Mouse (Mus musculus) heart, embryonic 12.5 days (tissue): ENCODE measurements at regions not wholly inside any gene's neighbourhood (a gene's known extent, or its start where the extent isn't known, plus 50 kb on each side); places are given as distances from the start of the nearest gene placed in this dataset.

Experiments used
- ATAC-seq: fragments of 200-750 bp; cut with Nextera tagmentation; 2 replicates; pipeline ENCODE4 v1.8.0; 2017; ENCODE audit warnings: moderate TSS enrichment, moderate library complexity; ENCODE audit not compliant: insufficient number of reproducible peaks, low FRiP score
- H3K27ac ChIP-seq: fragments of 300-500 bp; sonication (generic); 2 replicates; pipeline ENCODE4 v1.5.1; 2016; ENCODE audit warnings: mild to moderate bottlenecking, moderate library complexity; ENCODE audit not compliant: poor library complexity, severe bottlenecking
- H3K27me3 ChIP-seq: fragments of 300-500 bp; sonication (generic); replicated peaks from 2 replicates; pipeline ENCODE4 v1.6.1; 2016; ENCODE audit warnings: mild to moderate bottlenecking, moderate library complexity
- H3K36me3 ChIP-seq: fragments of 300-500 bp; sonication (generic); 2 replicates; pipeline ENCODE4 v1.6.1; 2016; ENCODE audit warnings: mild to moderate bottlenecking, moderate library complexity
- H3K4me1 ChIP-seq: fragments of 300-500 bp; sonication (generic); replicated peaks from 2 replicates; pipeline ENCODE4 v1.6.1; 2016; ENCODE audit warnings: mild to moderate bottlenecking
- H3K4me2 ChIP-seq: fragments of 300-500 bp; sonication (generic); 2 replicates; pipeline ENCODE4 v1.6.1; 2016; ENCODE audit warnings: mild to moderate bottlenecking, moderate library complexity
- H3K4me3 ChIP-seq: fragments of 300-500 bp; sonication (generic); 2 replicates; pipeline ENCODE4 v1.5.1; 2016; ENCODE audit warnings: mild to moderate bottlenecking
- H3K9ac ChIP-seq: fragments of 300-500 bp; sonication (generic); 2 replicates; pipeline ENCODE4 v1.6.1; 2016; ENCODE audit warnings: mild to moderate bottlenecking, moderate library complexity
- H3K9me3 ChIP-seq: fragments of 300-500 bp; sonication (generic); replicated peaks from 2 replicates; pipeline ENCODE4 v1.6.1; 2016; ENCODE audit warnings: mild to moderate bottlenecking, moderate library complexity
- WGBS: fragments of 180-500 bp; shearing (Covaris S2); methylation state at CpG from one replicate; pipeline ENCODE4 v1.1.7; 2016; 5-methylcytosine and 5-hydroxymethylcytosine counted together

DNA sequence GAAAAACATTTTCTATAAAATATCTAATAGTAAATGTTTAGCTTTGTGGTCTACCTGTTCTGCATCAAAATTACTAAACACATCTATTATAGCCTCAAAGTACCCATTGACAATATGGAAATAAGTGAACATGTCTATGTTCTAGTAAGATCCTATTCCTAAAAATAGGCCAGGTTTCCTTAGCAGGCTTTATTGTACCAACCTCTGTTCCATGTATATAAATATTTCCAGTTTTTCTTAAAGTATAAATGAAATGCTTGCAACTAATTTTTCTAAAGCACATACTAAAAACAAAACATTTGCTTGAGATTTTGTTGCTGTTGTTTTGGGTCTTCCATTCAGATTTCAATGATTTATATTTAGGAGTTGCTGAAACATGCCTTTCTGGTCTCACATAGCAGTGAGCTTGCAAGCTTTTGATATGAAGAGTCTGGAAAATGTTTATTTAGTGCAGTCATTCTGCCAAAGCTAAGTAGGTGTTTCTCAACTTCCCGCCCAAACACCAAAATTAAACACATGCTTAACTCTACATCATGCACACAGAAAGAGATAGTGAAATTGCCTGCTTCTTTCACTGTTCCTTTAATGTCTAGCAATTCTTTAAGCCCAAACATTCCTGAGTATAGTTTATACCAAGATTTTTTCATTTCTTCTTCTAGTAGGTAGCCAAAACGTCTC is 380.6 kb upstream of the Gli3 start:
- no peaks in the 10 kb centered on the region for H3K36me3 ChIP-seq
- no peaks in the 10 kb centered on the region for H3K4me1 ChIP-seq
- no peak for ATAC-seq
- 0 out of 2 replicates have a peak, but pooled peaks cover 3% of the 10 kb centered on the region for H3K9me3 ChIP-seq
- H3K27me3 ChIP-seq, result no peaks in the 10 kb centered on the region
- no peak overlapping the region for H3K27ac ChIP-seq
- H3K9ac ChIP-seq, result no peak overlapping the region
- no peak overlapping the region for H3K4me3 ChIP-seq
- 76% methylated on average over 2 of the region's 2 CpGs for WGBS
- H3K4me2 ChIP-seq, result no peak overlapping the region

DNA sequence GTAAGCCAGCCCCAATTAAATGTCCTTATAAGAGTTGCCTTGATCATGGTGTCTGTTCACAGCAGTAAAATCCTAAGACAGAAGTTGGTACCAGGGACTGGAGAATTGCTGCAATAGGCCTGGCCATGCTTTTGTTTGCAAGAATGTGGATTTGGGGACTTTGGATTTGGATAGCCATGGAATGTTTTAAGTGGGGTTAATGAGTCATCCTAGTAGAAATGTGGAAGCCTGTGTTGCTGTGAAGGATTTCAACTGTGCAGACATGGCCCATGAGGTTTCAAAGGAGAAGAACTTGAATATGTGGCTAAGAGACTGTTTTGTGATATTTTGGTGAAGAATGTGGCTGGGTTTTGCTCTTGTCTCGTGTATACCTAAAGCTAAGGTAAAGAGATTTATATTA is 368.2 kb upstream of the Gli3 start:
- no peak overlapping the region for H3K27ac ChIP-seq
- no peak overlapping the region for H3K4me3 ChIP-seq
- H3K4me1 ChIP-seq, result no peaks in the 10 kb centered on the region
- 56% methylated on average over 1 of the region's 1 CpGs for WGBS
- no peak overlapping the region for H3K9ac ChIP-seq
- H3K27me3 ChIP-seq, result no peaks in the 10 kb centered on the region
- ATAC-seq, result no peak
- no peaks in the 10 kb centered on the region for H3K36me3 ChIP-seq
- H3K9me3 ChIP-seq, result 0 out of 2 replicates have a peak, but pooled peaks cover 4% of the 10 kb centered on the region
- H3K4me2 ChIP-seq, result no peak overlapping the region

DNA sequence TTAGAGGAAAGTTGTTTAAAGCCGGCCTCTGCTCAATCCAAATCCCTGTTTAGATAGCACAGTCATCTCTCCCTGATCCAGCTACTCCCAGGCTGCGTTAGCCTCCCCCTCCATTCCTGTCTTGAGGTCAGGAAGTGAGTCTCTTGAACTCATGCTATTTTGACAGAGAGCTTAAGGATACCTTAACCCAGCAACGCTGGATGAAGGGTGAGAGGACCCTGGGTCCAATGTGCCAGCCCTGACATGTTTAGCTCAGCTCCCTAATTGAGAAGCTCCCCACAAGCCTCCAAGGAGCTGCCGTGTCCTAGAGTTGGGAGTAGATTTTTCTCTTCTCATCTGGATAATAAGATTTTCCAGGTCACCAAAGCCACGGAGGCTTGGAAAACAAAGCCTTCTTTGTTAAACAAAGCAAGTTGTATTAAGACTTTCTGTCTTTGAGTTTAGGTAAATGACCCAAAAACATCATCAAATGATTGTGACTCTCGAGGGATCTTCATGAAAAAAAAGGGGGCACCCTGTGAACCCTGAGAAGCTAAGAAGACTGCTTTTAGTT is 355.2 kb upstream of the Gli3 start:
- WGBS, result 31% methylated on average over 6 of the region's 6 CpGs
- no peaks in the 10 kb centered on the region for H3K4me1 ChIP-seq
- H3K36me3 ChIP-seq, result no peaks in the 10 kb centered on the region
- no peaks in the 10 kb centered on the region for H3K9me3 ChIP-seq
- peak overlapping the region; percentile 31 for H3K4me2 ChIP-seq
- no peak overlapping the region for H3K27ac ChIP-seq
- no peak overlapping the region for H3K9ac ChIP-seq
- no peak overlapping the region for H3K4me3 ChIP-seq
- ATAC-seq, result no peak
- no peaks in the 10 kb centered on the region for H3K27me3 ChIP-seq

DNA sequence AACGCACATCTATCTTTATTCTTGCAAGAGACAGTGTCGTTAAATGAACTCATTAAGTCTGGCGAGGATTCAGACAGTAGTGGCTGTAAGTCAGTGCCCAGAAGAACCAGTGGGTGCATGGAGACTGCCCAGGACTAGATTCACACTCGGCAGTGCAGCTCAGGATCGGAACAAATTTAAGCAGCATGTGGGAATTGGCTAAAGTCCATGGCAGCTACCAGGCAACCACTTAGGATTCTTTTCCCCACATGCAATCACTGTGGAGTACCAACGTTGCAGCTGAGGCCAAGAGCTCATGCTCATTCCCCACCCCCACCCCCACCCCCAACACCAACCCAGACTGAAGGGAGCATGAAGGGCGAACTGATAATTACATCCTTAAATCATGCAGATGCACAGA is 349.7 kb upstream of the Gli3 start:
- Histone ChIP-seq H3K9me3 (no peaks in the 10 kb centered on the region), H3K4me1 (no peaks in the 10 kb centered on the region), H3K4me2 (no peak overlapping the region), H3K36me3 (no peaks in the 10 kb centered on the region), H3K9ac (no peak overlapping the region), H3K27ac (no peak overlapping the region), H3K4me3 (no peak overlapping the region), H3K27me3 (no peaks in the 10 kb centered on the region)
- ATAC-seq, result no peak
- WGBS, result 73% methylated on average over 7 of the region's 7 CpGs

DNA sequence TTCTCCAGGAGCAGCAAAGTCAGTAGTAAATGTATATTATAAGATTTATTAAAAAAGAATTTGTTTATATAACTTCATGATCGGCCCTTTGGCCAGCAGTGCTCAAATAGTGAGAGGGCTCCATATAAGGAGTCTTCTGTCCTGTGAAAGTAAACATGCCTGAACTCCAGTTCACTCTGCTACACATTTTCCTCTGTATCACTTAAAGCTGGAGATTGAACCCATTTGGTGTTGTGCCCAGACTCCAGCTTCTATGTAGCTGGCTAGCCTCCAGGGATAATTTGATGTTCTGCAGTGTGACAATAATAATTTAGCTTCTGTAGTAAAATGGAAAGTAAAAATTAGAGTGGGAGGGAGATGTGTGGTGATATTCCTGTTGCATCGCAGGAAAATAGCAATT is 332.8 kb upstream of the Gli3 start:
- Histone ChIP-seq H3K9me3 (no peaks in the 10 kb centered on the region), H3K4me3 (no peak overlapping the region), H3K4me1 (no peaks in the 10 kb centered on the region), H3K9ac (no peak overlapping the region), H3K36me3 (no peaks in the 10 kb centered on the region), H3K27me3 (no peaks in the 10 kb centered on the region), H3K27ac (no peak overlapping the region), H3K4me2 (no peak overlapping the region)
- 69% methylated on average over 2 of the region's 2 CpGs for WGBS
- no peak for ATAC-seq

DNA sequence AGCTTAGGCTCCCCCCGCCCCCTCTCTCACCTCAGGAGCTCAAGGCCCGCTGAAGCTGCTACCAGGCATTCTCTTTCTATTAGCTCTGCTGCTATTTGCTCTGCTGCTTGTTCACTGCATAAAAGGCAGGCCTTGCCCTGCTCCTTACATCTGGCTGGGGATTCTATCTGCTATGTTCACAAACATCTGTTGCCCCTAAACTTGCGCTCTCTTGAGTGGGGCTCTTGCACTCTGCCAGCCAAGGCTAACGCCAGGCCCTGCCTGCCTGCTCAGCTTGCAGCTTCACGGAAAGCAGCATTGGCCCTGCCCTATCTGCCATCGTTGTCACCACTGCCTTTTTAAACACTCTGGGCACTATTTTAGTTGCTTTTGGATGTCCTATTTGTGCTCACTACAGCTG is 316.9 kb upstream of the Gli3 start:
- no peak overlapping the region for H3K4me3 ChIP-seq
- H3K27ac ChIP-seq, result no peak overlapping the region
- H3K9me3 ChIP-seq, result no peaks in the 10 kb centered on the region
- no peak for ATAC-seq
- 47% methylated on average over 6 of the region's 6 CpGs for WGBS
- H3K4me2 ChIP-seq, result no peak overlapping the region
- no peaks in the 10 kb centered on the region for H3K4me1 ChIP-seq
- no peaks in the 10 kb centered on the region for H3K36me3 ChIP-seq
- H3K9ac ChIP-seq, result no peak overlapping the region
- H3K27me3 ChIP-seq, result no peaks in the 10 kb centered on the region

DNA sequence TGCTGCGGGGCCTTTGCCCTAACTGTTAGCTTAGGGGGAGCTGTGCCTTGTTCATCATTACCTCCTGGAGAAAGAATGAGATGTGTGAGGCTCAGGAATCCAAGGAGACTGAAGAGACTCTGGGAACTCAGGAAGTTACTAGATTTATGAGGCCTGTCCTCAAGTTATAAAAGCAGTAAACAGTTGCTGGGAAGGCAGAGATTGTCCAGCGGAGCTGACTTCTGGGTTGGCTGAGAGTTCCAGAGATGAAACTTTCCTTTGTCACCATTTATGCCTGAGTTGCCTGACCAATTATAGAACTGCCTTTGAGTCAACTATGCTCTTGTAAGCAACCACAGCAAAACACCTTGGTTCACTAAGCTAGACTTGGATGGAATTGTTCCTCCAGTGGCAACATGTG is 282.1 kb upstream of the Gli3 start:
- H3K27ac ChIP-seq, result no peak overlapping the region
- H3K4me1 ChIP-seq, result no peaks in the 10 kb centered on the region
- H3K27me3 ChIP-seq, result no peaks in the 10 kb centered on the region
- H3K9me3 ChIP-seq, result no peaks in the 10 kb centered on the region
- WGBS, result 83% methylated on average over 2 of the region's 2 CpGs
- H3K9ac ChIP-seq, result no peak overlapping the region
- no peak overlapping the region for H3K4me2 ChIP-seq
- no peak overlapping the region for H3K4me3 ChIP-seq
- no peaks in the 10 kb centered on the region for H3K36me3 ChIP-seq
- no peak for ATAC-seq

DNA sequence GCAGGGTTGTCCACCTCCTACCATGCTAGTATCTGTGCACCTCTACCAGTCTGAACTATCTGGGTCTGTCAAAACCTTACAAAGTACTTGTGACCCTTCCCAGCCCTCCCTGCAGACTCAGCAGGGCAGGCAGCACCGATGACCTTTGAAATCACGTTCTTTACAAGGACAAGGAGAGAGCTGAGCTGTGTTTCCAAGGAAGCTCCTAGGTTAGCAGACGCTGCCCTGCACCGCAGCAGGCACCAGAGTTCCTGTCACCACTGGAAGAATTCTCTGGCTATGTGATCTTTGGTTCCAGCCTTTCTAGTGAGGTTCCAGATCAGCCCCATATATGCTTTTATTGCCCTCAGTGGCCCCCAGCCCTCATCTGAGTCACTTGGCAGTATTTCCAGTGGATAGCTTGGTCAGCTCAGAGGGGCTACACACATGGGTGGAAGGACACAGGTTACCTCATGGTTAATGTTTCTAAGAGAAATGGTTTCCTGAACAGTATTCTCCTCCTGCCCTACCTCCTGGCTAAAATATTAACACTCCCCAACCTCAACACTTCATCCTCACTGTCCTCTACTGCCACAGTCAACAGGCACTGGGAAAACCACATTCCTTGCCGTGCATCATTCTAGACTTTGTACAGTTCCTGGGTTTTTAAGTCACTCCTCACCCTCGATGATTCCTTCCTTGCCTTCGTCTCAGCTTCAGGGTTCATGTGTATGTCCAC is 251.2 kb upstream of the Gli3 start:
- Histone ChIP-seq H3K36me3 (no peaks in the 10 kb centered on the region), H3K27me3 (no peaks in the 10 kb centered on the region), H3K27ac (no peak overlapping the region), H3K4me3 (no peak overlapping the region), H3K4me2 (no peak overlapping the region), H3K4me1 (no peaks in the 10 kb centered on the region), H3K9me3 (no peaks in the 10 kb centered on the region), H3K9ac (no peak overlapping the region)
- ATAC-seq, result no peak
- 67% methylated on average over 7 of the region's 7 CpGs for WGBS

DNA sequence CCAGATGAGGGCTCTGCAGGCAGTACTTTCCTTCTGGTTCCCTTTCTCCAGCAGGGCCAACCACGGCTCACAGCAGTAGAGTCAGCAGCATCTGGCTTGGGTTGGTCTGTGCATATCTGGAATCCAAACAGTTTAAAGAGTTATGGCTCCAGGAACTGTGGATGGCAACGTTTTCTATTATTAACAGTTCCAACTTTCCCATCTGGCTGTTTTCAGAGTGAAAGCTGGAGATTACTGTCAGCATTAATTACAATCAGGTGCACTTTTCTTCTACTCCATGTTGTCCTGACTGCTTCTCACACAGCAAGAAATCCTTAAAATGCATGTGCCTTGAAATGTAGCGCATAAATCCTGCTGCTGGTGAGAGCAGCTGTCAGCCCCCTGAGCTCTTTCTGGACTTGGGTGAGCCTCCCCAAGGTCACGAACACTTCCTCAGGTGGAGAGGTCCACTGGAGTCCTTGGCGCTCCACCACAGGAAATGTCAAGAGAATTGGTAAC is 250.6 kb upstream of the Gli3 start:
- H3K4me2 ChIP-seq, result no peak overlapping the region
- ATAC-seq, result no peak

DNA sequence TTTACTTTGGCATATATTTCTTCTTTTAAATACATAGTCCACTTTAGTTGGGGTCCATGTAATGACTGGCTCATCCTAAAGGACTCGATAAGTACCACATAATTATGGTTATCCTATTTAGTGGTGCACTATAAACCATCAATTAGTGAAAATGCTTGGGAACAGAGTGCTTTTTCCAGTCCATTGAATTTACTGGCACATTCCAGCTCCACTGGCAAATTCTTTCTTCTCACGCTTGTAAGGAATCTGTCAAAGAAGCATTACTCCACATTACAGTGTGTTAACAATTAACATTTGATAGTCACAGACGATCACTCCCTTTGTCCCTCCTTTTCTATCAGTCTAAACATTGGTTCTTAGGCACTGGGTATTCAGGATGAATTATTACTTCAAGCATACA is 241.7 kb upstream of the Gli3 start:
- Histone ChIP-seq H3K4me2 (no peak overlapping the region), H3K36me3 (no peaks in the 10 kb centered on the region), H3K9me3 (no peaks in the 10 kb centered on the region), H3K4me3 (no peak overlapping the region), H3K4me1 (no peaks in the 10 kb centered on the region), H3K27ac (no peak overlapping the region), H3K9ac (no peak overlapping the region), H3K27me3 (no peaks in the 10 kb centered on the region)
- 56% methylated on average over 3 of the region's 3 CpGs for WGBS
- ATAC-seq, result no peak

More for the DNA sequence above, 250.6 kb upstream of the Gli3 start:
- no peaks in the 10 kb centered on the region for H3K36me3 ChIP-seq
- no peak overlapping the region for H3K9ac ChIP-seq
- no peaks in the 10 kb centered on the region for H3K27me3 ChIP-seq
- H3K4me3 ChIP-seq, result no peak overlapping the region
- 51% methylated on average over 5 of the region's 5 CpGs for WGBS
- no peak overlapping the region for H3K27ac ChIP-seq
- no peaks in the 10 kb centered on the region for H3K9me3 ChIP-seq
- H3K4me1 ChIP-seq, result no peaks in the 10 kb centered on the region

DNA sequence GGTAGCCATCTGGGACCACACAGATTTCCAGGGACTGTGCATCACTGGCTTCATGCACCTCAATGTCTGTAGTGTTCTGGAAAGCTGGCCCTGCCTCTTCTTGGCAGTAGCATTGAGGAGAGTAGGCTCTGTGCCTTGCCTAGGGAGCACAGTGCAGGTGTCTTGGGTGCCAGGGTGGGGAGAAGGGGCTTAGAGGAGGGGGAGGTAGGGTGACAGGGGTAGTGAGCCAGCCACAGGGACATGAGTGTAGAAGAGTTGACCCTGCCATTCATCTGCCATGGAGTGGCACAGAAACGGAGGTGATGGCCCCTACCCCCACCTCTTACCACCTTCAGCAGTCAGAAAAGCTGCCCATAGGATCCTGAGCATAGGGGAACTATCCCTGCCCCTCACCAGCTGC is 235.4 kb upstream of the Gli3 start:
- ATAC-seq, result no peak
- no peak overlapping the region for H3K4me3 ChIP-seq
- H3K9me3 ChIP-seq, result no peaks in the 10 kb centered on the region
- H3K36me3 ChIP-seq, result no peaks in the 10 kb centered on the region
- no peaks in the 10 kb centered on the region for H3K27me3 ChIP-seq
- H3K4me1 ChIP-seq, result no peaks in the 10 kb centered on the region
- H3K4me2 ChIP-seq, result no peak overlapping the region
- no peak overlapping the region for H3K9ac ChIP-seq
- 50% methylated on average over 1 of the region's 1 CpGs for WGBS
- H3K27ac ChIP-seq, result no peak overlapping the region
